Mouse (Mus musculus): Measurements from ENCODE around the gene Sema5a. TPM values are rescaled to one million over a fixed set of nuclear protein-coding genes. Genes with fewer than 3 reads are reported as not detected.

Sema5a gene
- total RNA-seq, 2 experiments from 2014 or later: 29.5 to 30.7 TPM

GRCm38 (mm10) chr15:32647061-32647687 is 402.6 kb downstream of the Sema5a start:
- no peak for DNase-seq

GRCm38 (mm10) chr15:32654046-32654445 is 409.4 kb downstream of the Sema5a start:
- no peak for DNase-seq

GRCm38 (mm10) chr15:32656017-32656416 is 411.4 kb downstream of the Sema5a start:
- no peak for DNase-seq

GRCm38 (mm10) chr15:32676446-32676845 is 431.8 kb downstream of the Sema5a start:
- peak; percentile 18 for DNase-seq

GRCm38 (mm10) chr15:32685152-32685551 is 440.5 kb downstream of the Sema5a start:
- no peak for DNase-seq

- DNase-seq: no peak
These were observed 446.4 kb downstream of the Sema5a start for GRCm38 (mm10) chr15:32691021-32691420.

- no peak for DNase-seq
These were observed 448.4 kb downstream of the Sema5a start for GRCm38 (mm10) chr15:32693006-32693405.

GRCm38 (mm10) chr15:32717298-32717985 is 472.8 kb downstream of the Sema5a start:
- DNase-seq: no peak

GRCm38 (mm10) chr15:32718293-32718963 is 473.8 kb downstream of the Sema5a start:
- peak; percentile 73 for DNase-seq

GRCm38 (mm10) chr15:32718964-32719311 is 474.3 kb downstream of the Sema5a start:
- no peak for DNase-seq

- DNase-seq: peak; percentile 25
These were observed 486.2 kb downstream of the Sema5a start for GRCm38 (mm10) chr15:32730839-32731238.

Other genes starting within 250 kb of the Sema5a start
- not detected for gene Tas2r119, start 67.5 kb upstream of the Sema5a start, total RNA-seq (2021)